35 mouse cellular contexts compared by ENCODE assay signal in genomic region chr7:133787571-133787970, GRCm38 (mm10). TPM values are rescaled to one million over a fixed set of nuclear protein-coding genes. Genes with fewer than 3 reads are reported as not detected.
"Had no signal": no experiment of that assay in that cellular context is flagged by ENCODE, and none has a peak within 500 bp of the region (broad histone marks: within the 10 kb centered on the region; RNA-seq: fewer than 3 reads in every experiment).

No protein-coding gene starts in this region.

- H3K36me3 ChIP-seq: limb, embryonic 10.5 days; limb, embryonic 12.5 days; limb, embryonic 13.5 days; limb, embryonic 15.5 days; liver, embryonic 12.5 days; liver, embryonic 13.5 days; liver, embryonic 15.5 days; lung, embryonic 15.5 days; midbrain, embryonic 10.5 days; midbrain, embryonic 12.5 days; midbrain, embryonic 13.5 days; midbrain, embryonic 15.5 days; neural tube, embryonic 12.5 days had no signal

- H3K27me3 ChIP-seq: limb, embryonic 12.5 days; limb, embryonic 15.5 days; liver, embryonic 12.5 days; liver, embryonic 13.5 days; liver, embryonic 15.5 days; lung, embryonic 15.5 days; midbrain, embryonic 12.5 days; midbrain, embryonic 13.5 days; midbrain, embryonic 15.5 days; neural tube, embryonic 12.5 days had no signal

- H3K9ac ChIP-seq: limb, embryonic 12.5 days; limb, embryonic 13.5 days; limb, embryonic 15.5 days; liver, embryonic 12.5 days; liver, embryonic 13.5 days; liver, embryonic 14.5 days; liver, embryonic 15.5 days; liver, postnatal 0 days; lung, embryonic 14.5 days; lung, embryonic 15.5 days; midbrain, embryonic 12.5 days; midbrain, embryonic 13.5 days; midbrain, embryonic 15.5 days; neural tube, embryonic 12.5 days had no signal

- H3K4me3 ChIP-seq: limb, embryonic 10.5 days; limb, embryonic 12.5 days; limb, embryonic 13.5 days; limb, embryonic 15.5 days; liver, embryonic 12.5 days; liver, embryonic 13.5 days; liver, embryonic 15.5 days; lung, embryonic 15.5 days; megakaryocyte, embryonic 14.5 days; midbrain, embryonic 10.5 days; midbrain, embryonic 12.5 days; midbrain, embryonic 13.5 days; midbrain, embryonic 15.5 days; myocyte; neural tube, embryonic 12.5 days had no signal

- H3K9me3 ChIP-seq: limb, embryonic 10.5 days; limb, embryonic 12.5 days; limb, embryonic 13.5 days; limb, embryonic 15.5 days; liver, embryonic 12.5 days; liver, embryonic 13.5 days; liver, embryonic 15.5 days; lung, embryonic 15.5 days; midbrain, embryonic 10.5 days; midbrain, embryonic 12.5 days; midbrain, embryonic 13.5 days; midbrain, embryonic 15.5 days; neural tube, embryonic 12.5 days had no signal

- H3K27ac ChIP-seq: limb, embryonic 10.5 days; limb, embryonic 12.5 days; limb, embryonic 13.5 days; limb, embryonic 15.5 days; liver, embryonic 12.5 days; liver, embryonic 13.5 days; liver, embryonic 14.5 days; liver, embryonic 15.5 days; lung, embryonic 15.5 days; macrophage; midbrain, embryonic 10.5 days; midbrain, embryonic 12.5 days; midbrain, embryonic 13.5 days; midbrain, embryonic 15.5 days; neural tube, embryonic 12.5 days had no signal

- DNase-seq: left cerebral cortex, postnatal 4 days; liver; liver, embryonic 13.5 days; liver, postnatal 0 days; lung, adult 18-20 months; lung, adult 2 months; lung, embryonic 14.5 days; lung, postnatal 10 days; lung, postnatal 14 days; lung, postnatal 36 days; lung, postnatal 4 days; midbrain, embryonic 14.5 days had no signal

- H3K4me1 ChIP-seq: limb, embryonic 13.5 days; midbrain, embryonic 12.5 days; midbrain, embryonic 15.5 days; neural tube, embryonic 12.5 days had no signal

RNA-seq across cellular contexts. Expression of gene Fank1, which starts 10.9 kb away (rescaled TPM):
- total RNA-seq: liver, adult 2 months; megakaryocyte progenitor cell, adult 5-6 weeks; megakaryocyte, adult 5-6 weeks; megakaryocyte-erythroid progenitor cell, adult 5-6 weeks; monocyte, adult 5-6 weeks had no signal
- polyA plus RNA-seq: limb, embryonic 15.5 days; liver, adult 2 months; liver, embryonic 11.5 days; liver, embryonic 13.5 days; liver, embryonic 15.5 days; liver, embryonic 16.5 days; liver, postnatal 0 days; macrophage had no signal
